Mouse (Mus musculus): ENCODE measurements around the gene Hmgb1. TPM values are rescaled to one million over a fixed set of nuclear protein-coding genes. Genes with fewer than 3 reads are reported as not detected.
A peak's percentile ranks its signal among the peaks of the same experiment; 100 is the strongest.

Gene Hmgb1
- polyA plus RNA-seq, 1 experiment from 2014 or later, result 1,753 TPM

DNA sequence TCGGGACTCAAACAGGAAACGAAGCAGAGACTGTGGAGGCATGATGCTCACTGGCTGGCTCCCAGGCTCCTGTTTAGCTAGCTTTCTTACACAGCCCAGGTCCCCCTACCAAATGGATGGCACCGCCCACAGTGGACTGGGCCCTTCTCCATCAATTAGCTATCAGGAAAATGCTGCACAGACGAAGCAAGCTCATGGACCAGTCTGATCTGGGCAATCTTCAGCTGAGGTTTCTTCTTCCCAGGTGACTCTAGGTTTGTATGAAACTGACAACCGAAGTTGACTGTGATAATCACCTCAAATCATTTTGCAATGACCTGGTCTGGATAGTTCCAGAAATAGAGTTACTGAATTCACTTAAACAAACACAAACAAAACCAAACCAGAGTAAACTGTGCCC lies 94.8 kb downstream of the Hmgb1 start:
- 88% methylated on average over 5 of the region's 5 CpGs for WGBS
- H3K4me1 ChIP-seq, result no peaks in the 10 kb centered on the region
- H3K36me3 ChIP-seq (replicated peaks), result no peaks in the 10 kb centered on the region
- H3K27me3 ChIP-seq (replicated peaks; ENCODE audit: low read depth, poor library complexity, severe bottlenecking), result no peaks in the 10 kb centered on the region
- no peaks in the 10 kb centered on the region for H3K9me3 ChIP-seq
- H3K27ac ChIP-seq (replicated peaks), result no peak overlapping the region
- H3K4me3 ChIP-seq, result no peak overlapping the region
- DNase-seq (ENCODE audit: low spot score), result no peak

GRCm38 (mm10) chr5:149088891-149089290 lies 95.4 kb downstream of the Hmgb1 start:
- H3K4me1 ChIP-seq, result no peaks in the 10 kb centered on the region
- 82% methylated on average over 6 of the region's 6 CpGs for WGBS
- H3K4me3 ChIP-seq, result no peak overlapping the region
- DNase-seq (ENCODE audit: low spot score), result no peak
- no peaks in the 10 kb centered on the region for H3K27me3 ChIP-seq (replicated peaks; ENCODE audit: low read depth, poor library complexity, severe bottlenecking)
- no peak overlapping the region for H3K27ac ChIP-seq (replicated peaks)
- H3K36me3 ChIP-seq (replicated peaks), result no peaks in the 10 kb centered on the region
- H3K9me3 ChIP-seq, result no peaks in the 10 kb centered on the region

DNA sequence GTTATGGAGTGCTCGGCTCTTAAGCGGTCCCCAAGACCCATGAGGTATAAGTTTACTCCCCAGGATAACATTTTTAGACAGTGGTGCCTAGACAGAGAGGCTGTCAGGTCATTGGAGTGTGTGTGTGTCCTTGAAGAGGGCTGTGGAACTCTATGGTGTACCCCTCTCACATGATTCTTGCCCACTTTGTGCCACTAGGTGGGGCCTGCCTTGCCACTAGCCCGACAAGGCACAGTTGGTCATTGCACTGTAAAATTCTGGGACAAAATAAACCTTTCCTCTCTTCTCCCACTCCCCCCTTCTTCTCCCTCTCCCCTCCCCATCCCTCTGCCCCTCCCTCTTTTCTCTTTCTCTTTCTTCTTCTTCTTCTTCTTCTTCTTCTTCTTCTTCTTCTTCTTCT lies 96.1 kb downstream of the Hmgb1 start:
- Histone ChIP-seq H3K27ac (replicated peaks) (no peak overlapping the region), H3K4me3 (no peak overlapping the region), H3K9me3 (no peaks in the 10 kb centered on the region), H3K4me1 (no peaks in the 10 kb centered on the region), H3K36me3 (replicated peaks) (no peaks in the 10 kb centered on the region), H3K27me3 (replicated peaks; ENCODE audit: low read depth, poor library complexity, severe bottlenecking) (no peaks in the 10 kb centered on the region)
- no peak for DNase-seq (ENCODE audit: low spot score)
- 75% methylated on average over 3 of the region's 3 CpGs for WGBS

GRCm38 (mm10) chr5:149086382-149087244 lies 97.7 kb downstream of the Hmgb1 start:
- Histone ChIP-seq H3K4me3 (no peak overlapping the region), H3K27me3 (replicated peaks; ENCODE audit: low read depth, poor library complexity, severe bottlenecking) (no peaks in the 10 kb centered on the region), H3K27ac (replicated peaks) (no peak overlapping the region), H3K9me3 (no peaks in the 10 kb centered on the region), H3K36me3 (replicated peaks) (no peaks in the 10 kb centered on the region), H3K4me1 (no peaks in the 10 kb centered on the region)
- no peak for DNase-seq (ENCODE audit: low spot score)
- 88% methylated on average over 10 of the region's 10 CpGs for WGBS

DNA sequence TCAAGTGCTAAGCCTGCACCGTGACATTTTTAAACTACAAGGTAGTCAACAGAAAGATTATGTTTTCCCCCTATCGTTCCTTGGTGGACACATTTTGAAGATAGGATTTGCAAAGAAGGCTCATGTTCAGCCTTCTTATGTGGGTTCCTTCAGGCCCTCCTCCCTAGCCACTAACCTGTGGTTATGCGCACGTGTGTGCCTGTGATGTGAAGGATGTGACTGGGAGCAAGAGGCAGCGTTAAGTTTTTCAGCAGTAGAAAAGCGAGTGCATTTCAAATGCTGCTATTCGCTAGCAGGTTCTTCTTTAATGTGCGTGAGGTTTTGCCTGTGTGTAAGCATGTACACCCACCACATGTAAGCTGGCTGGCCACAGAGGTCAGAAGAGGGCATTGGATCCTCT lies 103.8 kb downstream of the Hmgb1 start:
- Histone ChIP-seq H3K27ac (replicated peaks) (no peak overlapping the region), H3K36me3 (replicated peaks) (no peaks in the 10 kb centered on the region), H3K9me3 (no peaks in the 10 kb centered on the region), H3K4me1 (peaks cover 14% of the 10 kb centered on the region), H3K4me3 (no peak overlapping the region), H3K27me3 (replicated peaks; ENCODE audit: low read depth, poor library complexity, severe bottlenecking) (peaks cover 23% of the 10 kb centered on the region)
- WGBS, result 95% methylated on average over 8 of the region's 8 CpGs
- DNase-seq (ENCODE audit: low spot score), result no peak

- Histone ChIP-seq H3K9me3 (no peaks in the 10 kb centered on the region; the same call in 1 of the 2 replicates), H3K27me3 (replicated peaks; ENCODE audit: low read depth, poor library complexity, severe bottlenecking) (peaks cover 23% of the 10 kb centered on the region), H3K36me3 (replicated peaks) (no peaks in the 10 kb centered on the region), H3K4me1 (peaks cover 14% of the 10 kb centered on the region), H3K27ac (replicated peaks) (no peak overlapping the region), H3K4me3 (no peak overlapping the region)
- no peak for DNase-seq (ENCODE audit: low spot score)
- WGBS, result 34% methylated on average over 7 of the region's 7 CpGs
Measured at GRCm38 (mm10) chr5:149079758-149080150, 104.5 kb downstream of the Hmgb1 start.

- Histone ChIP-seq H3K4me3 (peak overlapping the region; percentile 34; the same call in 1 of the 2 replicates), H3K27me3 (replicated peaks; ENCODE audit: low read depth, poor library complexity, severe bottlenecking) (peaks cover 23% of the 10 kb centered on the region), H3K4me1 (peaks cover 14% of the 10 kb centered on the region), H3K9me3 (no peaks in the 10 kb centered on the region; the same call in 1 of the 2 replicates), H3K27ac (replicated peaks) (peak overlapping the region; percentile 54; the same call in 1 of the 2 replicates), H3K36me3 (replicated peaks) (no peaks in the 10 kb centered on the region)
- 15% methylated on average over 18 of the region's 18 CpGs for WGBS
- peak; percentile 48 for DNase-seq (ENCODE audit: low spot score)
Measured at GRCm38 (mm10) chr5:149079018-149079757, 105.1 kb downstream of the Hmgb1 start.

GRCm38 (mm10) chr5:149077136-149077535 lies 107.2 kb downstream of the Hmgb1 start:
- H3K4me1 ChIP-seq, result peaks cover 14% of the 10 kb centered on the region
- peaks cover 23% of the 10 kb centered on the region for H3K27me3 ChIP-seq (replicated peaks; ENCODE audit: low read depth, poor library complexity, severe bottlenecking)
- DNase-seq (ENCODE audit: low spot score), result no peak
- H3K27ac ChIP-seq (replicated peaks), result no peak overlapping the region
- 84% methylated on average over 8 of the region's 8 CpGs for WGBS
- no peaks in the 10 kb centered on the region for H3K36me3 ChIP-seq (replicated peaks)
- H3K9me3 ChIP-seq, result no peaks in the 10 kb centered on the region; the same call in 1 of the 2 replicates
- H3K4me3 ChIP-seq, result no peak overlapping the region

- Histone ChIP-seq H3K27ac (replicated peaks) (no peak overlapping the region), H3K27me3 (replicated peaks; ENCODE audit: low read depth, poor library complexity, severe bottlenecking) (no peaks in the 10 kb centered on the region), H3K9me3 (no peaks in the 10 kb centered on the region; the same call in 1 of the 2 replicates), H3K36me3 (replicated peaks) (no peaks in the 10 kb centered on the region), H3K4me1 (no peaks in the 10 kb centered on the region; the same call in 1 of the 2 replicates), H3K4me3 (no peak overlapping the region)
- no peak for DNase-seq (ENCODE audit: low spot score)
- WGBS, result 93% methylated on average over 5 of the region's 5 CpGs
Measured at GRCm38 (mm10) chr5:149071546-149071945, 112.7 kb downstream of the Hmgb1 start.

DNA sequence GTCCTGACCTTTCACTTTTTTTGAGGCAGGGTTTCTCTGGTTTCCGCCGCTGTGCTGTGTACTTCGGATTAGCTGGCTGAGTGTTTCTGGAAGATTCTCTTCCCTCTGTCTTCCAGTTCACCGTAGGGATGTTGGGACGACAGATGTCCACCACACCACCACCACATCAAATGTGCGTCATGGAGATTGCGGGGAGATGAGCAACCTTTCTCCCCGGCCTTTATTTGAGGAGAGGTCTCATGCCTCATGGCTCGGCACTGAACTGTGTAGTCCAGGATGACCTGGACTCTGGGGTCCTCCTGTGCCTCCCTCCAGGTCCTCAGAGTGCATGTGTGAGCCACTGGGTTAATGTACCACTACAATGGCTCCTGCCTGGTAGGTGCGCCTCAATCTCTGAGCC lies 115.5 kb downstream of the Hmgb1 start:
- H3K36me3 ChIP-seq (replicated peaks), result no peaks in the 10 kb centered on the region
- no peak overlapping the region for H3K4me3 ChIP-seq
- DNase-seq (ENCODE audit: low spot score), result no peak
- H3K9me3 ChIP-seq, result no peaks in the 10 kb centered on the region
- 96% methylated on average over 10 of the region's 10 CpGs for WGBS
- H3K27ac ChIP-seq (replicated peaks), result no peak overlapping the region
- H3K27me3 ChIP-seq (replicated peaks; ENCODE audit: low read depth, poor library complexity, severe bottlenecking), result no peaks in the 10 kb centered on the region
- no peaks in the 10 kb centered on the region; the same call in 1 of the 2 replicates for H3K4me1 ChIP-seq

DNA sequence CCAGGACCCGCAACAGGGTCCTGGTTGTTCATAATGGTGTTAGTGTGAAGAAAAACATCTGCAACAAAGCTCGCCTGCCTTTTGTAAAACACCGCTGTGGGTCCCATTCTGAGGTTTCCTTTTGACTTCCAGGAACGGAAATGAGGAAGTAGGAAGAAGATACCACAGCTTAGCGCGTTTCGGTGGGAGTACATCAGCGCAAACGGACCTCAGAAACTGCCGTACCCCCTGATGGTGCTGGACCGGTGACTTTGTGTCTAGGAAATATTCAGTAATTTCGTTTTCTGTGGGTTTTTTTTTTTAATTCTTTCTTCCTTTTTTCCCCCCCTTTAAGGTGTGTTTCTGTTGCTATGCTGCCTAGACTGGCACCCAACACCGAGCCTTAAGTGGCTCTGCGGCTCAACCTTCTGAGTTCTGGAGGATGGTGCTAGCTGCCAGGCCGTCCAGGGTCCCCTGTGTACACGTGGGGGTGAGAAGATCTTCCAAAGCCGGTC lies 116.0 kb downstream of the Hmgb1 start:
- no peak overlapping the region for H3K27ac ChIP-seq (replicated peaks)
- 88% methylated on average over 17 of the region's 17 CpGs for WGBS

GRCm38 (mm10) chr5:149067501-149067961 lies 116.8 kb downstream of the Hmgb1 start:
- 64% methylated on average over 8 of the region's 8 CpGs for WGBS
- Histone ChIP-seq H3K4me3 (no peak overlapping the region), H3K9me3 (no peaks in the 10 kb centered on the region), H3K27me3 (replicated peaks; ENCODE audit: low read depth, poor library complexity, severe bottlenecking) (no peaks in the 10 kb centered on the region), H3K36me3 (replicated peaks) (no peaks in the 10 kb centered on the region), H3K4me1 (no peaks in the 10 kb centered on the region; the same call in 1 of the 2 replicates), H3K27ac (replicated peaks) (no peak overlapping the region)
- no peak for DNase-seq (ENCODE audit: low spot score)

More for the DNA sequence above, 116.0 kb downstream of the Hmgb1 start:
- no peaks in the 10 kb centered on the region; the same call in 1 of the 2 replicates for H3K4me1 ChIP-seq
- no peaks in the 10 kb centered on the region for H3K9me3 ChIP-seq
- DNase-seq (ENCODE audit: low spot score), result no peak
- H3K4me3 ChIP-seq, result no peak overlapping the region
- no peaks in the 10 kb centered on the region for H3K27me3 ChIP-seq (replicated peaks; ENCODE audit: low read depth, poor library complexity, severe bottlenecking)
- no peaks in the 10 kb centered on the region for H3K36me3 ChIP-seq (replicated peaks)

Data from embryonic facial prominence, embryonic 10.5 days (tissue).